Mouse (Mus musculus) heart, postnatal 0 days (tissue): ENCODE measurements around the gene Gnaq. TPM values are rescaled to one million over a fixed set of nuclear protein-coding genes. Genes with fewer than 3 reads are reported as not detected.

Experiments
- ATAC-seq: fragments of 200-750 bp; cut with Nextera tagmentation; 2 replicates; pipeline ENCODE4 v1.8.0; 2017; ENCODE audit warnings: low read depth, moderate number of reproducible peaks, moderate library complexity; ENCODE audit not compliant: insufficient read depth
- DNase-seq: peaks from one replicate; pipeline ENCODE4 v3.0.0-alpha.2; 2016; ENCODE audit warnings: low spot score
- H3K27ac ChIP-seq: fragments of 300-500 bp; sonication (generic); 2 replicates; pipeline ENCODE4 v1.5.1; 2014; ENCODE audit warnings: low read depth, mild to moderate bottlenecking
- H3K27me3 ChIP-seq: fragments of 300-500 bp; sonication (generic); 2 replicates; pipeline ENCODE4 v1.6.1; 2014; ENCODE audit warnings: low read length, mixed read lengths; ENCODE audit not compliant: control insufficient read depth, insufficient read depth
- H3K36me3 ChIP-seq: fragments of 300-500 bp; sonication (generic); replicated peaks from 2 replicates; pipeline ENCODE4 v1.6.1; 2014; ENCODE audit warnings: low read length, mixed read lengths; ENCODE audit not compliant: control insufficient read depth, insufficient read depth
- H3K4me1 ChIP-seq: fragments of 300-500 bp; sonication (generic); 2 replicates; pipeline ENCODE4 v1.6.1; 2014; ENCODE audit warnings: antibody characterized with exemption; ENCODE audit not compliant: control insufficient read depth, insufficient read depth
- H3K4me2 ChIP-seq: fragments of 300-500 bp; sonication (generic); 2 replicates; pipeline ENCODE4 v1.6.1; 2014; ENCODE audit warnings: low read depth, mild to moderate bottlenecking, low read length, moderate library complexity
- H3K4me3 ChIP-seq: fragments of 300-500 bp; sonication (generic); 2 replicates; pipeline ENCODE4 v1.5.1; 2014; ENCODE audit warnings: low read depth, low read length
- H3K9ac ChIP-seq: fragments of 300-500 bp; sonication (generic); replicated peaks from 2 replicates; pipeline ENCODE4 v1.6.1; 2014; ENCODE audit warnings: low read depth, low read length, mixed read lengths
- H3K9me3 ChIP-seq: fragments of 300-500 bp; sonication (generic); replicated peaks from 2 replicates; pipeline ENCODE4 v1.6.1; 2016; ENCODE audit warnings: low read length; ENCODE audit not compliant: control insufficient read depth
- CTCF ChIP-seq: IDR thresholded peaks from 2 replicates; pipeline ENCODE4 v1.5.1; 2016; ENCODE audit warnings: antibody characterized with exemption, control low read depth, low read depth
- EP300 ChIP-seq: IDR thresholded peaks from 2 replicates; pipeline ENCODE4 v1.6.1; 2016; ENCODE audit warnings: antibody characterized with exemption, low read depth
- WGBS: fragments of 180-500 bp; shearing (Covaris S2); extraction: QIAGEN DNeasy Blood & Tissue Kit; methylation state at CpG from one replicate; pipeline ENCODE4 v1.1.7; 2014; 5-methylcytosine and 5-hydroxymethylcytosine counted together
- polyA plus RNA-seq: library from polyadenylated mRNA; unstranded; fragments of >200 nt; fragmentation: Nextera tagmentation; extraction: Ambion mirVana; gene quantifications from 2 replicates; pipeline ENCODE4 v1.2.1, GENCODE M21; 2015
- total RNA-seq: library from RNA; depleted of rRNA; stranded (reverse); fragments of >200 nt; gene quantifications from 2 replicates; pipeline ENCODE4 v1.2.3, GENCODE M21; 2014; ENCODE audit warnings: low replicate concordance

Gnaq gene
- total and polyA plus RNA-seq, 2 experiments from 2014 or later, result 12.7 to 24.6 TPM

DNA sequence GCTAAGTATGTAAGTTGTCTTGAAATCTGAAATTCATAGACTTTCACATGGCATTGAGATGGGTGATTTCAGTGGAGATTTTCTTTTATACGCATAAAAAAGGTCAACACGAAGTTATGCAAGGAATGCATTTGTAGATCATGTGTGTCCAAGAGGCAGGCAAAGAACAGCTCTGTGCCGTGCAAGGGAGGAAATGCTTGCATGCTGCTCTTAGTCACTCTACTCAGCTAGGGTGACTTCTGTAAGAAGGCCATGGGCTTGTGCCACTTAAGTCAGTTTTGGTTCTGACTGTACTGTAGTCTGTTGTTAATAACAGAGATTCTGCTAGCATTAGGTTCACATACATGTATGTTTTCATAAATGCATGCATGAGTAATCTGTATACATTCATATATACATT, 38.1 kb downstream of the Gnaq start:
- H3K4me1 ChIP-seq, result peaks cover 43% of the 10 kb centered on the region
- no peak overlapping the region for H3K27ac ChIP-seq
- no peak overlapping the region for H3K4me2 ChIP-seq
- no peak for TF ChIP-seq EP300
- TF ChIP-seq CTCF, result no peak
- no peaks in the 10 kb centered on the region for H3K36me3 ChIP-seq
- no peaks in the 10 kb centered on the region for H3K27me3 ChIP-seq
- 28% methylated on average over 3 of the region's 3 CpGs for WGBS
- ATAC-seq (no peak), DNase-seq (no peak)
- H3K9me3 ChIP-seq, result no peaks in the 10 kb centered on the region
- H3K4me3 ChIP-seq, result no peak overlapping the region
- no peak overlapping the region for H3K9ac ChIP-seq

DNA sequence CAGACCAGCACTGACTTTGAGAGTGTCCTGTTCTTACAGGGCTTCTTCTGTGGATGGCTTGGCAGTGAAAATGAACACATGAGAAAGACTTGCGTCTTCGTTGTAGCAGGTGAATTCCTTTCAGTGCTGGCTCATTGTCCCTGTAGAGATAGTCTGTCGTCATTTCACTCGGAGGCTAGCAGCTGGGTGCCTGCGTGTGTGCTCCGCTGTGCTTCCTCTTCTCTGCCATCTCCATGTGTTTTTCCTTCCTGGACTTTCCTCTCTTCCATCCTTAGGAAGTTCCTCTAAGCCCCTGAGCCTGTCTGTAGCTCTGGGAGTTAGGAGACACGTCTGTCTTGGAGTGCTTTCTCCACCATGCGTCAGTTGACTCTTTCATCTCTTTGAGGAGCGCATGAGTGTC, 41.1 kb downstream of the Gnaq start:
- ATAC-seq, result no peak
- Histone ChIP-seq H3K9me3 (no peaks in the 10 kb centered on the region), H3K4me3 (no peak overlapping the region), H3K27ac (no peak overlapping the region), H3K36me3 (no peaks in the 10 kb centered on the region), H3K9ac (no peak overlapping the region), H3K4me1 (peaks cover 40% of the 10 kb centered on the region), H3K4me2 (peak overlapping the region; percentile 38), H3K27me3 (no peaks in the 10 kb centered on the region)
- TF ChIP-seq CTCF (no peak), EP300 (no peak)
- no peak for DNase-seq
- 29% methylated on average over 9 of the region's 9 CpGs for WGBS

GRCm38 (mm10) chr19:16176426-16176825, 43.8 kb downstream of the Gnaq start:
- no peak for TF ChIP-seq EP300
- ATAC-seq (peak; percentile 41; the same call in 1 of the 2 replicates), DNase-seq (no peak)
- peak overlapping the region; percentile 53; the same call in 1 of the 2 replicates for H3K27ac ChIP-seq
- no peaks in the 10 kb centered on the region for H3K27me3 ChIP-seq
- H3K36me3 ChIP-seq, result no peaks in the 10 kb centered on the region
- no peak overlapping the region for H3K9ac ChIP-seq
- H3K4me2 ChIP-seq, result no peak overlapping the region
- no peak overlapping the region for H3K4me3 ChIP-seq
- peaks cover 48% of the 10 kb centered on the region for H3K4me1 ChIP-seq
- 17% methylated on average over 5 of the region's 5 CpGs for WGBS
- no peaks in the 10 kb centered on the region for H3K9me3 ChIP-seq

DNA sequence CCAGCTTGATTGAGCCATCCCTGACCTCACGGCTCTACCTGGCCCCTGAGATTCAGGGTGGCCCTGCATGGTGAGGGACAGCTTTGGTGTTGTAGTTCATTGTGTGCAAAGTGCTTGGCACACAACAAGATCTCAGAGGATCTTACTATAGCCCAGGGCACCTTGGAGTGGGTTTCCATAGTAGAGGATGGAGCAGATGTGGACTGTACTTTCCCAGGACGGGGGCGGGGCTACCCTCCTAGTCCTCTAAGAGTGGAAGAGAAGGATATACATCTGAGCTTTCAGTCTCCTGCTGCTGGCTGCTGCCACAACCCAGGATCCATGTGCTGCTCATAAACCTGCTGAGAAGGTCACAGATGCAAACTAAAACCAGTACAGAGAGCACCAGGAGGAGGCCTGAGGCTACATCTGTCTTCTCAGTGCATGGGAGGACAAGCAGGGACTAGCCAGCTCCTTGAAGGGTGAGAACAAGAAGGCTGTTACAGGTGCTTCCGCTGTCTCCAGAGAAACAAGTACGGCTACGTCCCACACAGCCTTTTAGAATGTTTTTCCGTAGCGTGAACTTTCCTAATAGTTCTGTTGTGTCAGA, 44.6 kb downstream of the Gnaq start:
- peaks cover 56% of the 10 kb centered on the region for H3K4me1 ChIP-seq
- 0 out of 2 replicates have a peak overlapping the region, but pooled peaks have one; percentile 53 for H3K27ac ChIP-seq
- no peaks in the 10 kb centered on the region for H3K27me3 ChIP-seq
- DNase-seq (no peak), ATAC-seq (no peak)
- H3K9me3 ChIP-seq, result no peaks in the 10 kb centered on the region
- H3K9ac ChIP-seq, result no peak overlapping the region
- WGBS, result 83% methylated on average over 8 of the region's 8 CpGs
- H3K36me3 ChIP-seq, result no peaks in the 10 kb centered on the region
- H3K4me3 ChIP-seq, result no peak overlapping the region
- TF ChIP-seq EP300, result no peak
- TF ChIP-seq CTCF, result no peak
- no peak overlapping the region for H3K4me2 ChIP-seq

DNA sequence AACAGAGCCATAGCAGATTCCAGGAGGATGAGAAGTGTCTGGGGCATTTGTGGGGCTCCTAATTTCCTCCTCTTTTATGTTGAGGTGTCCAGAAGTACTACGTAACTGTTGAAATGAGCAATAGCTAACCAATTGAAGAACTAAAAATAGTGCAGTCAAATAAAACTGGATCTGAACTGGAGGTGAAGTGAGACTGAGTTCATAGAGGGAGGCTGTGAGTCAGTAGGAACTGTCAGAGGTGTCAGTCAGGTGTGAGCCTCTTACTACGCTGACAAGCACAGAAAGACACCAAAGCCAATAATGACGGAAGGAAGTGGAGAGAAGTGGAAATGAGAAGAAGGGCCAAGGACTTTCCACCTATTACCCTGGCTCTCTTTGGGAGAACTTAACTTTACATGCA, 48.6 kb downstream of the Gnaq start:
- no peak for ATAC-seq
- no peak overlapping the region for H3K4me3 ChIP-seq
- TF ChIP-seq EP300 (no peak), CTCF (no peak)
- WGBS, result 26% methylated on average over 3 of the region's 3 CpGs
- DNase-seq, result no peak
- no peak overlapping the region for H3K4me2 ChIP-seq
- peak overlapping the region; percentile 58 for H3K27ac ChIP-seq
- no peak overlapping the region for H3K9ac ChIP-seq
- peaks cover 43% of the 10 kb centered on the region for H3K4me1 ChIP-seq
- no peaks in the 10 kb centered on the region for H3K9me3 ChIP-seq
- no peaks in the 10 kb centered on the region for H3K27me3 ChIP-seq
- H3K36me3 ChIP-seq, result no peaks in the 10 kb centered on the region

DNA sequence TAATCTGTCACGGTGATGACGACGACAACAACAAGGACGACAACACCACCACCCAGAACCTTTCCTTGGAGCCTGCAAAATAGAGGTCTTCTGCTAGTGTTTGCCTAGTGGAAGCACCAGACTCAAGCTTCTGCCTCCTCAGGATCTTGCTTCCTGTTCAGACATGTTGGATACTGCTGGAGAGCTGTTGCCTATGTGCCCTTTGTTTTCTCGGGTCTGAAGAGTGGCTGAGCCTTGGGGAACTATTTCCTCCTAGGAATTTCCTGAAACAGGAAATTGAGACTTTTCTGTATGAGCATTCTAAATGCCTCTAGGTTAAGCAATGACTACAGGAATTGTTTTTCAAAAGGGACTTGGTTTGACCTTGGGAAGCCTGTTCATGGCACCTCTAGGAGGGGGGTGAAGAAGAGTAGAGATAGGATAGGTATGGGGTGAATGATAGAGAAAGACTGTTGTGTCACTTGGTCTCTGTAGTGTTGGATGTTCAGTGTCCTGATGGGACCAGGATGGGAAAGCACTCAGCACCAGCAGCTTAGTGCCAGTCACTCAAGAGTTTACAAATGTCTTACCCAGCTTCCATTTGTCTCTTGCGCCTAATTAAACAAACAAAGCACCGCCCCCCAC, 49.3 kb downstream of the Gnaq start:
- no peak for TF ChIP-seq EP300
- TF ChIP-seq CTCF, result no peak

More for the DNA sequence above, 49.3 kb downstream of the Gnaq start:
- Histone ChIP-seq H3K9me3 (no peaks in the 10 kb centered on the region), H3K4me2 (no peak overlapping the region), H3K4me3 (no peak overlapping the region), H3K9ac (no peak overlapping the region), H3K4me1 (peaks cover 37% of the 10 kb centered on the region), H3K27me3 (no peaks in the 10 kb centered on the region), H3K36me3 (no peaks in the 10 kb centered on the region), H3K27ac (peak overlapping the region; percentile 58)
- 67% methylated on average over 7 of the region's 7 CpGs for WGBS
- ATAC-seq, result peak; percentile 44; the same call in 1 of the 2 replicates
- DNase-seq, result no peak
